Mouse (Mus musculus) embryonic facial prominence, embryonic 11.5 days (tissue): Measurements from ENCODE around the gene Mpzl1. TPM values are rescaled to one million over a fixed set of nuclear protein-coding genes. Genes with fewer than 3 reads are reported as not detected.

ENCODE experiments used
- ATAC-seq: fragments of 200-750 bp; cut with Nextera tagmentation; replicated peaks from 2 replicates; pipeline ENCODE4 v1.8.0; 2017; ENCODE audit warnings: low read depth; ENCODE audit not compliant: insufficient number of reproducible peaks, low FRiP score, low TSS enrichment
- DNase-seq: peaks from one replicate; pipeline ENCODE4 v3.0.0-alpha.2; 2015; ENCODE audit warnings: low spot score
- H3K27ac ChIP-seq: fragments of 300-500 bp; sonication (generic); replicated peaks from 2 replicates; pipeline ENCODE4 v1.5.1; 2014; ENCODE audit warnings: mild to moderate bottlenecking, low read depth, low read length, control low read depth
- H3K27me3 ChIP-seq: fragments of 300-500 bp; sonication (generic); 2 replicates; pipeline ENCODE4 v1.6.1; 2014; ENCODE audit warnings: mild to moderate bottlenecking, low read length, moderate library complexity, mixed read lengths; ENCODE audit not compliant: control insufficient read depth, insufficient read depth
- H3K36me3 ChIP-seq: fragments of 300-500 bp; sonication (generic); replicated peaks from 2 replicates; pipeline ENCODE4 v1.6.1; 2014; ENCODE audit warnings: low read depth, mild to moderate bottlenecking, low read length, moderate library complexity, mixed read lengths; ENCODE audit not compliant: control insufficient read depth, insufficient read depth
- H3K4me1 ChIP-seq: fragments of 300-500 bp; sonication (generic); 2 replicates; pipeline ENCODE4 v1.6.1; 2014; ENCODE audit warnings: low read length, mixed read lengths; ENCODE audit not compliant: control insufficient read depth, insufficient read depth
- H3K4me2 ChIP-seq: fragments of 300-500 bp; sonication (generic); 2 replicates; pipeline ENCODE4 v1.6.1; 2014; ENCODE audit warnings: low read depth, mild to moderate bottlenecking, control low read depth, low read length, moderate library complexity
- H3K4me3 ChIP-seq: fragments of 300-500 bp; sonication (generic); 2 replicates; pipeline ENCODE4 v1.5.1; 2014; ENCODE audit warnings: low read depth, low read length, control low read depth
- H3K9ac ChIP-seq: fragments of 300-500 bp; sonication (generic); replicated peaks from 2 replicates; pipeline ENCODE4 v1.6.1; 2014; ENCODE audit warnings: mild to moderate bottlenecking, control low read depth, low read length
- H3K9me3 ChIP-seq: fragments of 300-500 bp; sonication (generic); replicated peaks from 2 replicates; pipeline ENCODE4 v1.6.1; 2016; ENCODE audit warnings: mild to moderate bottlenecking, low read length, inconsistent platforms, mixed read lengths; ENCODE audit not compliant: control insufficient read depth
- WGBS: fragments of 180-500 bp; shearing (Covaris S2); extraction: QIAGEN DNeasy Blood & Tissue Kit; methylation state at CpG from one replicate; pipeline ENCODE4 v1.1.7; 2014; 5-methylcytosine and 5-hydroxymethylcytosine counted together
- polyA plus RNA-seq: library from polyadenylated mRNA; unstranded; fragments of >200 nt; fragmentation: Nextera tagmentation; extraction: Ambion mirVana; gene quantifications from 2 replicates; pipeline ENCODE4 v1.2.1, GENCODE M21; 2014

Gene Mpzl1
- polyA plus RNA-seq, 1 experiment from 2014 or later, result 158 TPM

- Histone ChIP-seq H3K27ac (no peak overlapping the region), H3K4me1 (no peaks in the 10 kb centered on the region), H3K4me2 (no peak overlapping the region), H3K9ac (no peak overlapping the region), H3K9me3 (no peaks in the 10 kb centered on the region), H3K27me3 (no peaks in the 10 kb centered on the region), H3K4me3 (no peak overlapping the region), H3K36me3 (no peaks in the 10 kb centered on the region)
- no peak for ATAC-seq
- WGBS, result 71% methylated on average over 16 of the region's 16 CpGs
- no peak for DNase-seq
Observed at GRCm38 (mm10) chr1:165663277-165663676, 28.9 kb upstream of the Mpzl1 start.

- Histone ChIP-seq H3K9me3 (no peaks in the 10 kb centered on the region), H3K27ac (no peak overlapping the region), H3K9ac (no peak overlapping the region), H3K4me3 (no peak overlapping the region), H3K4me1 (no peaks in the 10 kb centered on the region), H3K27me3 (no peaks in the 10 kb centered on the region), H3K36me3 (no peaks in the 10 kb centered on the region), H3K4me2 (no peak overlapping the region)
- ATAC-seq (no peak), DNase-seq (no peak)
- 61% methylated on average over 15 of the region's 15 CpGs for WGBS
Observed at GRCm38 (mm10) chr1:165662426-165663192, 28.3 kb upstream of the Mpzl1 start.

DNA sequence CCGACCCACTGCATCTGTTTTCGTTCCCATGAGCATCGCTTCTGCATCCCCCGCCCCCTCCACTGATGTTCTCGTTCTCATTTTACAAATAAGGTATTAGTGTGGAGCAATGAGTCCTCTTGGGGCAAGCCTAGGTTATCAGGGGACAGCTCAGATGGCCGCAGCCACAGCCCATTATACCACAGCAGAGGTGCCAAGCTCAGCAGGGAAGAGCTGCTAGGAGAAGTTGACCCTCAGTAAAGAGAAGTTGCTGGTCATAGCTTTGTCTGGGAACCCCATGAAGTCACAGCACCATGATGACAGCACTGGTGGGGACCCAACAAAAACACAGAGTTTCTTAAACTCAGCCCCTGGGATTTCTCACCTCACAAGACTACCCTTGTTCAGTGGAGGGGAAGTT lies 27.4 kb upstream of the Mpzl1 start:
- Histone ChIP-seq H3K36me3 (no peaks in the 10 kb centered on the region), H3K4me3 (no peak overlapping the region), H3K9me3 (no peaks in the 10 kb centered on the region), H3K4me2 (no peak overlapping the region), H3K27me3 (no peaks in the 10 kb centered on the region), H3K27ac (no peak overlapping the region), H3K9ac (no peak overlapping the region), H3K4me1 (no peaks in the 10 kb centered on the region)
- WGBS, result 72% methylated on average over 6 of the region's 6 CpGs
- DNase-seq (no peak), ATAC-seq (no peak)

GRCm38 (mm10) chr1:165661191-165661590 lies 26.9 kb upstream of the Mpzl1 start:
- no peak for ATAC-seq
- no peak overlapping the region for H3K27ac ChIP-seq
- 61% methylated on average over 3 of the region's 3 CpGs for WGBS

GRCm38 (mm10) chr1:165660774-165661173 lies 26.4 kb upstream of the Mpzl1 start:
- Histone ChIP-seq H3K9me3 (no peaks in the 10 kb centered on the region), H3K36me3 (no peaks in the 10 kb centered on the region), H3K4me1 (no peaks in the 10 kb centered on the region), H3K4me2 (no peak overlapping the region), H3K4me3 (no peak overlapping the region), H3K27me3 (no peaks in the 10 kb centered on the region), H3K27ac (no peak overlapping the region), H3K9ac (no peak overlapping the region)
- WGBS, result 20% methylated on average over 4 of the region's 4 CpGs
- ATAC-seq, result no peak; the same call in 1 of the 2 replicates
- peak; percentile 89 for DNase-seq

More at GRCm38 (mm10) chr1:165661191-165661590, 26.9 kb upstream of the Mpzl1 start:
- no peaks in the 10 kb centered on the region for H3K36me3 ChIP-seq
- H3K9me3 ChIP-seq, result no peaks in the 10 kb centered on the region
- no peak overlapping the region for H3K4me3 ChIP-seq
- H3K9ac ChIP-seq, result no peak overlapping the region
- H3K4me2 ChIP-seq, result no peak overlapping the region
- no peaks in the 10 kb centered on the region for H3K4me1 ChIP-seq
- no peak for DNase-seq
- no peaks in the 10 kb centered on the region for H3K27me3 ChIP-seq

DNA sequence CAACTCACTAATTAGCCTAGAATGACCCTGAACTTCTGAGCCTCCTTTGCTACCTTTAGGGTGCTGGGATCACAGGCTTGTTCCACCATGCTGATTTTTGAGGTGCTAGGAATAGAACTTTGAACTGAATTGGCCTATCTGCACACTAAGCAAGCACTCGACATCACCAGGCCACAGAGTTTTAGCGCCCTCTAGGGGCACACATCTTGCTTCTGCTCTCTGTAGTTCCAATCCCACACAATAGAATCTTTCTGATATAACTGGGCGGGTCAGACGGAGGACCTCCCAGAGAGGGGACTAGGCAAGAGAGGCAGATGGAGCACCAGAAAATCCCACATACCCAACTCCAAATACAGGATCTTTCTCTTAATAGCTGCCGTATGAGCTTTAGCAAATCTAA lies 24.3 kb upstream of the Mpzl1 start:
- no peak for ATAC-seq
- H3K36me3 ChIP-seq, result no peaks in the 10 kb centered on the region
- DNase-seq, result peak; percentile 86
- WGBS, result 35% methylated on average over 5 of the region's 5 CpGs
- no peaks in the 10 kb centered on the region for H3K4me1 ChIP-seq
- H3K27ac ChIP-seq, result no peak overlapping the region
- no peak overlapping the region for H3K4me3 ChIP-seq
- no peaks in the 10 kb centered on the region for H3K27me3 ChIP-seq
- no peak overlapping the region for H3K9ac ChIP-seq
- H3K4me2 ChIP-seq, result no peak overlapping the region
- no peaks in the 10 kb centered on the region for H3K9me3 ChIP-seq

DNA sequence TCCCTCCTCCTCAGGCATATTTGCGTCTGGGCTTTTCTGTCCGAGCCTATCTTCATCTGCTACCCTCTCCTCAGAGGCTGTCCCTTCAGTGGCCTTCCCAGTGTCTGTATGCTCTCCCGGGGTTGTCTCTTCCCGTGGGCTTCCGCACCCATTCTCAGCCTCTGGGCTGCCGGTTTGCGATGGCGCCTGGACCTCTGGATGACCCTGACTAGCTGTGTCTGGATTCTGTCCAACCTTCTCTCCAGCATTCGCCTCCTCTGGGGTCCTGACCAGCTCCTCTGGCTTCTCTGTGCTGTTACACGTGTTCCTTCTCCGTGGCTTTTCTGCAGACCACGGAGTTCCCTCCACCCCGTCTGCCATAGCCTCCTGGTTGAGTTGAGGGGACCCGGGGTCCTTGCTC lies 21.1 kb upstream of the Mpzl1 start:
- WGBS, result 84% methylated on average over 14 of the region's 14 CpGs
- no peak overlapping the region for H3K4me2 ChIP-seq

DNA sequence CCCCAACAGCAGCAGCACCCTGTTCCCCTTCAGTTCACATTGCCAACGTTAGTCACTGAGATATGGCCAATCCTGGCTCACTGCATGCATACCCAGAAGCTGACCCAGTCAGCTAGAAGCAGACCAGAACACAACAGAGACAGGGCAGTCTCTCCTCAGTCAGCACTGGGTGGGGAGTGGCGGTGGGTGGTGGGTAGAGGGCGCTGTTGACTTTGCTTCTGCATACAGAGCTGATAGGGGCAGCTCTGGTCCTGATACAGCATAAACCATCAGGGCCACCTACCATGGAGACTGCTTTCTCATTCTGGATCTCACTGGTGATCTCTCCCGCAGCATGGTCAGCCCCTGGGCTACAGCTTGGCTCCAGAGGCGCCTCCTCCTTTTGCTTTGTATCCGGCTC lies 20.7 kb upstream of the Mpzl1 start:
- ATAC-seq (no peak), DNase-seq (no peak)
- Histone ChIP-seq H3K9ac (no peak overlapping the region), H3K27ac (no peak overlapping the region), H3K4me1 (no peaks in the 10 kb centered on the region), H3K4me2 (no peak overlapping the region), H3K4me3 (no peak overlapping the region), H3K9me3 (no peaks in the 10 kb centered on the region), H3K36me3 (no peaks in the 10 kb centered on the region), H3K27me3 (no peaks in the 10 kb centered on the region)
- WGBS, result 70% methylated on average over 6 of the region's 6 CpGs

More for the DNA sequence above, 21.1 kb upstream of the Mpzl1 start:
- Histone ChIP-seq H3K9me3 (no peaks in the 10 kb centered on the region), H3K27me3 (no peaks in the 10 kb centered on the region), H3K4me1 (no peaks in the 10 kb centered on the region), H3K9ac (no peak overlapping the region), H3K27ac (no peak overlapping the region), H3K4me3 (no peak overlapping the region), H3K36me3 (no peaks in the 10 kb centered on the region)
- ATAC-seq (no peak), DNase-seq (no peak)
